Mouse (Mus musculus): ENCODE measurements around the gene Gm20390. TPM values are rescaled to one million over a fixed set of nuclear protein-coding genes. Genes with fewer than 3 reads are reported as not detected.

Gene Gm20390
- total and polyA plus RNA-seq, 2 experiments from 2014 or later = 124 to 417 TPM

DNA sequence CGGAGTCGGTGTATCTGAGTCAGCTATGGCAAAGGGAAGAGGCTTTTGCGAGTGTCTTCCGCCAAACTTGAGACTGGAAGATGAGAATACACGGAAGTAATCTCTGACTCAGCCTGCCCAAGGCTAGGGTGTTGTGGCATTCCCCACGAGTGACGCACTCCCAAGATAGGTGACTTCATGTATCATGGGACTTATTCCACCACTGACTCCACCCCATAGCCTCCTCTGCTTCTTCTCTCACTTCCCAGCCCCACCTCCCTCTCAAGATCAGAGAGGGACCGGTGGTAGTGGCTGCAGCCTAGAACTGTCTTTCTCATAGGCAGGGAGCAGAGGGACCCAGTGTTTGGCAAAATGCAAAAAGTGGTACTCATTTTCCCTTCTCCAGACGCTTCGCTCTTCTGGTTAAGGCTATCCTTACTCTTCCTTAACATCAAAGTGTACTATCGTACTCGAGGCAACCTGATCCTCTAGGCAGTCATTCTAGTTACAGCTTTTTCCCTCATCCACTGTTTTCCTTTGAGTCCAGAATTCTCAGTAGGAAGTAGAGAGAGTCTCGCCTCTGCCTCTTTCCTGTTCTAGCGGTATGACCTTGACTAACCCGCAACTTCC lies 27.1 kb upstream of the Gm20390 start:
- DNase-seq (ENCODE audit: low spot score) (peak; percentile 56), ATAC-seq (peak; percentile 57)
- peak overlapping the region; percentile 85 for H3K9ac ChIP-seq (replicated peaks; ENCODE audit: low read length)
- WGBS = 10% methylated on average over 15 of the region's 15 CpGs
- peak overlapping the region; percentile 86 for H3K4me3 ChIP-seq (ENCODE audit: low read length)
- H3K27me3 ChIP-seq (ENCODE audit: insufficient read depth, low read length) = no peaks in the 10 kb centered on the region
- peak overlapping the region; percentile 97 for H3K27ac ChIP-seq
- H3K9me3 ChIP-seq (ENCODE audit: low read length) = no peaks in the 10 kb centered on the region
- H3K4me2 ChIP-seq (ENCODE audit: low read depth, low read length) = peak overlapping the region; percentile 65
- H3K4me1 ChIP-seq (ENCODE audit: insufficient read depth, low read length) = peaks cover 8% of the 10 kb centered on the region
- no peak for TF ChIP-seq CTCF (IDR thresholded peaks at IDR 0.05; ENCODE audit: low read depth)
- H3K36me3 ChIP-seq (ENCODE audit: insufficient read depth, low read length) = no peaks in the 10 kb centered on the region

DNA sequence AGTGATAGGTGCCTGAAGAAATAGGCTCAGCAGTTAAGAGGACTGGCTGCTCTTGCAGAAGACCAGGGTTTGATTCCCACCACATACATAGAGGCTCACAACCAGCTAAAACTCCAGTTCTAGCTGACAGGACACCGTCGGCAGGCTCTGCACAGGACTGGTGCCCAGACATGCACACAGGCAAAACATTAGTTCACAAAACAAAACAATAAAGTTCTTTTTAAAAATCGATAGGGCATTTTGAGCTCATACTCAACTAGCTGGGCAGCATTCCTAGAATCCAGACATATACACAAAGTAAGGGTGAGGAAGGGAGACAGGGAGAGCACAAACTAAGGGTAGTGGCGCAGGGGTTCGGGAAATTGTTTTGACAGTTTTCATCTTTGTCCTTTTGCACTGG lies 26.4 kb upstream of the Gm20390 start:
- H3K9ac ChIP-seq (replicated peaks; ENCODE audit: low read length) = peak overlapping the region; percentile 85; the same call in 1 of the 2 replicates
- ATAC-seq (no peak), DNase-seq (ENCODE audit: low spot score) (no peak)
- H3K27me3 ChIP-seq (ENCODE audit: insufficient read depth, low read length) = no peaks in the 10 kb centered on the region
- 57% methylated on average over 5 of the region's 5 CpGs for WGBS
- peak overlapping the region; percentile 97 for H3K27ac ChIP-seq
- peaks cover 8% of the 10 kb centered on the region for H3K4me1 ChIP-seq (ENCODE audit: insufficient read depth, low read length)
- peak overlapping the region; percentile 86 for H3K4me3 ChIP-seq (ENCODE audit: low read length)
- no peaks in the 10 kb centered on the region for H3K36me3 ChIP-seq (ENCODE audit: insufficient read depth, low read length)
- peak overlapping the region; percentile 65 for H3K4me2 ChIP-seq (ENCODE audit: low read depth, low read length)
- TF ChIP-seq CTCF (IDR thresholded peaks at IDR 0.05; ENCODE audit: low read depth) = no peak
- H3K9me3 ChIP-seq (ENCODE audit: low read length) = no peaks in the 10 kb centered on the region

DNA sequence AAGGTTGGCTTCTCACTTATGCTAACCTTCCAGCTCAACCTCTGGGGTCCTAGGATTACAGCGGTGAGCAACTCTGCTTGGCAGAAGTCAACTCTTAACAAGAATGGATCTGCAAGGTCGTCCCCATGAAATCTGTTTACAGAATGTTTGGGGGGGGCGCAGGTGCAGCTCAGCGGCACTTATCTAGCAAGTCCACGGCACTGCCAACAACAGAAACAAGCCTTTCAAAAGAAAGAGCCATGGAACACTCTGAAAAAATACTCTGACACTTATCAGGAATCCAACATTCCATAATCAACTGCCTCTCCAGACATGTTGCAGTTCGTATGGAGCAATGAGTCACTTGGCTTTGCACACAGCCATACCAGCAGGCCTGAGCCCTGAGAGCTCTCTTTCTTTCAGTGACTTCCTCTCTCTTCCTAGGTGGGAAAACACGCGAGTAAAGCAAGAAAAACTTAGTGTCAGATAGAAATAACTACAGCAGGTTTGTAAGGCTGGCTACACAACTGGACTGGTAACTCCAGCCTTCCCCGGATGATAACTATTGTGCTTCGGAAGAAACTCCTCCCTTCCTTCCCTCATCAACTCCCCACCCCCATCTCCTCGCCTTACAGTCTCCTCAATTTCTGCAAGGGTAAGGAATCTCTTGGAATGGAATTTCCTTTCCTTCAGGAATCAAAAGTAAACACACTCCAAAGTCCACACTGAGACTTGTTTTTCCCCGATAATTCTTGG lies 20.4 kb upstream of the Gm20390 start:
- H3K27ac ChIP-seq = peak overlapping the region; percentile 45; the same call in 1 of the 2 replicates
- no peaks in the 10 kb centered on the region for H3K27me3 ChIP-seq (ENCODE audit: insufficient read depth, low read length)
- no peak overlapping the region for H3K4me3 ChIP-seq (ENCODE audit: low read length)
- H3K4me1 ChIP-seq (ENCODE audit: insufficient read depth, low read length) = no peaks in the 10 kb centered on the region
- H3K9ac ChIP-seq (replicated peaks; ENCODE audit: low read length) = no peak overlapping the region
- no peak for DNase-seq (ENCODE audit: low spot score)
- no peak for TF ChIP-seq CTCF (IDR thresholded peaks at IDR 0.05; ENCODE audit: low read depth)
- ATAC-seq = no peak
- H3K4me2 ChIP-seq (ENCODE audit: low read depth, low read length) = no peak overlapping the region
- H3K9me3 ChIP-seq (ENCODE audit: low read length) = no peaks in the 10 kb centered on the region
- H3K36me3 ChIP-seq (ENCODE audit: insufficient read depth, low read length) = no peaks in the 10 kb centered on the region
- whole genome bisulfite sequencing = 74% methylated on average over 12 of the region's 12 CpGs

DNA sequence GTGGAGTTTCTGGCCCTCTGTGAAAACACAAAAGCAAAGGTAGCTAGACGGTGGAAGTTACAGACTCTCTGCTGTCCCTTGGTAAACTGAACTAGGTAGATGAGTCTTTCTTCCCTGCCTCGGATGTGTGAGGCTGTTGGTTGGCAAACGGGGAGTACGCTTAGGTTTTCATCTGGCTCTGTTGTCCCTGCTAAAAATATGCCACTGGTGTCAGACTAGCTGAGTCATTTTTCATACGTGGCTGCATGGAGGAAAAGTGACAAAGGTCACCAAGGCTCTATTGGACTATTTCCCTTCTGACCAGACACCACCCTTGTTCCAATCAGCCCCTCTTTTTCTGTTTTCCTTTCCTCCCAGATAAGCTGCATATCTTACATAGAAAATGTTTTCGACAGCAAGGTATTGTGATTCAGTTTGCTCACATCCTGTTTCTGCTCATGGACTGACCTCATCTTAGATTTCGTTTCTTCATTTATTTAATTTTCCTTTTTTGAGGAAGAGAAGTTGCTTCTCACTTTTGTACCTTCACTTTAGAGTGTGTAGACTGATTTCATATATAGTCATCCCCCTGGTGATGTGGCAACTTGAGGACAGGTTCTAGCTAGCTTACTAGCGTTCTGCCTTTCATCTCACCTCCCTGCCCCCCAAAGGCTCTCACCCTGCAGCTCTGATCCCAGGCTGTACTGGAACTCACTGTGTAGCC lies 19.7 kb upstream of the Gm20390 start:
- Histone ChIP-seq H3K4me3 (ENCODE audit: low read length) (no peak overlapping the region), H3K4me1 (ENCODE audit: insufficient read depth, low read length) (no peaks in the 10 kb centered on the region), H3K36me3 (ENCODE audit: insufficient read depth, low read length) (no peaks in the 10 kb centered on the region), H3K27me3 (ENCODE audit: insufficient read depth, low read length) (no peaks in the 10 kb centered on the region), H3K9me3 (ENCODE audit: low read length) (no peaks in the 10 kb centered on the region), H3K4me2 (ENCODE audit: low read depth, low read length) (no peak overlapping the region), H3K9ac (replicated peaks; ENCODE audit: low read length) (no peak overlapping the region), H3K27ac (peak overlapping the region; percentile 45; the same call in 1 of the 2 replicates)
- DNase-seq (ENCODE audit: low spot score) (no peak), ATAC-seq (no peak)
- TF ChIP-seq CTCF (IDR thresholded peaks at IDR 0.05; ENCODE audit: low read depth) = no peak
- WGBS = 65% methylated on average over 8 of the region's 8 CpGs

DNA sequence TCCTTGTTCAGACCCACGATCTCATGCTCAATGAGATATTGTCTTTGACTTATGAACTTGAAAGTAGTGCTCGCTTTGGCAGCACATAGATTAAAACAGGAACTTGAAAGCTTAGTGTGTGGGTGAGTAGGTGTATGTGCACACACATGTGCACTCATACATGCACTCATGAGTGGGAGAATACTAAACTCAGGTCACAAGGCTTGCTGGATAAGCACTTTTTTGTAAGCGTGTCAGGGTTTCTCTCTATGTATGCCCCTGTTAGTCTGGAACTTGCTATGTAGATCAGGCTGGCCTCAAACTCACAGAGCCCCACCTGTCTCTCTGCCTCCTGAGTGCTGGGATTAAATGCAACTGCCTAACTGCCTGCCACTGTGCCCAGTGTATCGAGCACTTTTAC lies 18.9 kb upstream of the Gm20390 start:
- H3K36me3 ChIP-seq (ENCODE audit: insufficient read depth, low read length) = no peaks in the 10 kb centered on the region
- WGBS = 92% methylated on average over 4 of the region's 4 CpGs
- no peak overlapping the region for H3K4me2 ChIP-seq (ENCODE audit: low read depth, low read length)
- no peaks in the 10 kb centered on the region for H3K9me3 ChIP-seq (ENCODE audit: low read length)
- no peak for DNase-seq (ENCODE audit: low spot score)
- ATAC-seq = no peak
- H3K9ac ChIP-seq (replicated peaks; ENCODE audit: low read length) = no peak overlapping the region
- no peaks in the 10 kb centered on the region for H3K4me1 ChIP-seq (ENCODE audit: insufficient read depth, low read length)
- TF ChIP-seq CTCF (IDR thresholded peaks at IDR 0.05; ENCODE audit: low read depth) = no peak
- H3K27me3 ChIP-seq (ENCODE audit: insufficient read depth, low read length) = no peaks in the 10 kb centered on the region
- H3K27ac ChIP-seq = no peak overlapping the region
- H3K4me3 ChIP-seq (ENCODE audit: low read length) = no peak overlapping the region

DNA sequence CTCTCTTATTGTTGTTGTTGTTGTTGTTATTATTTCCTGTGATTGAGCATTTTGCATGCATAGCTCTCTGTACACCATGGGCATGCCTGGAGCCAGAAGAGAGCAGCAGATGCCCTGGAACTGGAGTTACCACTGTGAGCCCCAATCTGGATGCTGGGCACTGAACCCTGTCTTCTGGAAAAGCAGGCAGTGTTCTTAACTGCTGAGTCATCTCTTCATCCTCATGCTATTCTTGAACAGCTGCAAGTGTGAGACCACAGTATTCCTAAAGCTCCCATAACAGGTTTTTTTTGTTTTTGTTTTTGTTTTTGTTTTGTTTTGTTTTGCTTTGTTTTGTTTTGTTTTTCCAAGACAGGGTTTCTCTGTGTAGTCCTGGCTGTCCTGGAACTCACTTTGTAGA lies 18.2 kb upstream of the Gm20390 start:
- no peaks in the 10 kb centered on the region for H3K27me3 ChIP-seq (ENCODE audit: insufficient read depth, low read length)
- no peak overlapping the region for H3K4me2 ChIP-seq (ENCODE audit: low read depth, low read length)
- H3K4me3 ChIP-seq (ENCODE audit: low read length) = no peak overlapping the region
- no peak for TF ChIP-seq CTCF (IDR thresholded peaks at IDR 0.05; ENCODE audit: low read depth)
- DNase-seq (ENCODE audit: low spot score) (no peak), ATAC-seq (no peak)
- H3K9me3 ChIP-seq (ENCODE audit: low read length) = no peaks in the 10 kb centered on the region
- H3K4me1 ChIP-seq (ENCODE audit: insufficient read depth, low read length) = no peaks in the 10 kb centered on the region
- no peaks in the 10 kb centered on the region for H3K36me3 ChIP-seq (ENCODE audit: insufficient read depth, low read length)
- no peak overlapping the region for H3K9ac ChIP-seq (replicated peaks; ENCODE audit: low read length)
- no peak overlapping the region for H3K27ac ChIP-seq

All from hindbrain, postnatal 0 days (tissue).